Mouse (Mus musculus) urinary bladder, adult 18-20 months (tissue): Measurements from ENCODE around the gene Zfp553.

Experiments used
- DNase-seq, 2 experiments: peaks; one replicate each; pipeline ENCODE4 v3.0.0; 2022; ENCODE audit warnings: low spot score in 2 of 2, mixed read lengths in 2 of 2

Zfp553 gene

GRCm38 (mm10) chr7:127211014-127211745 is 21.7 kb upstream of the Zfp553 start:
- DNase-seq, result no peak

- no peak for DNase-seq
These were observed 20.2 kb upstream of the Zfp553 start for GRCm38 (mm10) chr7:127212432-127213250.

DNA sequence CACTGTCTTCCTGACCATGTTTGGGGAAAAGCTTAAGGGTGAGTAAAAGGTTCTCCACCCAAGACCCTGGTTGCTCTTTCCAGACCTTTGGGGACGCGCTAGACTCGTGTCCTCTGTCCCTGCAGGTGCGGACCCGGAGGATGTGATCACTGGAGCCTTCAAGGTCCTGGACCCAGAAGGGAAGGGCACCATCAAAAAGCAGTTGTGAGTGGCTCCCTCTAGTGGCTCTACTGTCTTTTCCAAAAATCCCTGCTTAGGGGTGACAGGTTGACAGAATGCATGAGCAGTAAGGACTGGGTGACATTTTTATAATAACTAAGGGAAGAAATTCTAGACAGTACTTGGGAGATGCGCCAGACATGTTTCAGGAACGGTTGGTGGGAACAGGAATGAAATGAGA is 19.4 kb upstream of the Zfp553 start:
- DNase-seq, result no peak

- no peak for DNase-seq
These were observed 18.9 kb upstream of the Zfp553 start for GRCm38 (mm10) chr7:127213930-127214329.

DNA sequence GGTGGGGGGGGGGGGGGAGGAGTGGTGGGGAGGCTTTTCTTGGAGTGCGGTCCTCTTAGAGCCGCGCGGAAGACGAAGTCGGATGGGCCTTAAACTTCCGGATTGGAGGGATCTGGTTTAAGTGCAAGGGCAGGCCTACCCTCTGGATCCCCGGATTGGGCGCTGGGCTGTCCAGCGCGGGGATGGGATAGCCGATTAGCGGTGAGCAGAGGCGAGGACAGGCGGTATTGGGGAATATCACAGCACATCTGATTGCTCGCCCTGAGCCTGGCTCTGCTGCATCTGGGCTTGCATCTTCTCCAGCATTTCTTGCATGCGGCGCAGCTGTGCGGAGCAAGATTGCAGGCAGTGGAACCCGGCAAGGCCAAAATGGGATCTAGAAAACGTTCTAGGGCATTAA is 18.3 kb upstream of the Zfp553 start:
- DNase-seq, result no peak

DNA sequence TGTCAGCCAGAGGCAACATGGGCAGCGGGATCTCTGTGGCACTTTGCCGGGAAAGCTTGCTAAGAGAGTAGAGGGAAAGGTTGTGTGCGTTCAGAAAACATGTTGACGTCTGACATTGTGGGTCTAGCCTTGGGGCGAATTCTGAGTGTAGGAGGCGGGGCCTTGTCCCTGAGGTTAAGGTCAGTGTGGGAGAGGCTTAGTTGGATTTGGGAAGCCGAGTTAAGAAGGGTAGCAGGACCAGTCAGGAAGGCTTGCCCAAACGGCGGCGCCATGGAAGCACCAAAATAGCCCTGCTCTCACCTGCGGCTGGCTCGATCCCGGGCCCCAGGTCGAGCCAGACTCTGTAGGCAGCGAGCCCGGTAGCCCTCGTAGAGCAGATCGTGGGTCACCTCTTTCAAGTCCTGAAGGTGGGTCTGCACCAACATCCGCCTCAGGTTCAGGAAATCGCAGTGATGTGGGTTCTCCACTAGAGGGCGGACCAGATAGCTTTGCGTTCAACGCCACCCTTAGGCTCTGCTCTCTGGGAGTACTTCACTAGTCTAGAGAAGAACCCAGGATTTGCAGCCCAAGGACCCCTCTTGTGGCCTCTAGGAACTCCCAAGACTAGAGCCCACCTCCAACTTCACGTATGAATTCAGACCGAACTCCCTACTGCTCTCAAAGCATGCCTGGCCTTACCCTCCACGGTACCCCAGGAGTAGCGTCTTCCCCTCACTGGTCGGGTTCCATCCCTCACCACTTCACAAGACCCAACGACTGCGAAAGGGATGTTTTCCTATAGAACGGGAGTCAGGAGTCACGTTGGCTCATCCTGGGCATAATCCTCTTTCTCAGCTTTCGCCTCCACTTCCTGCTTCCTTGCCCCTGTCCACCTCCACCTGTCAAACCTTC is 17.6 kb upstream of the Zfp553 start:
- DNase-seq, result peak in 1 of 2 experiments; percentile 45

- DNase-seq, result no peak
These were observed 16.6 kb upstream of the Zfp553 start for GRCm38 (mm10) chr7:127216307-127216706.

GRCm38 (mm10) chr7:127217475-127217874 is 15.4 kb upstream of the Zfp553 start:
- no peak for DNase-seq

GRCm38 (mm10) chr7:127217901-127218642 is 14.8 kb upstream of the Zfp553 start:
- no peak for DNase-seq

DNA sequence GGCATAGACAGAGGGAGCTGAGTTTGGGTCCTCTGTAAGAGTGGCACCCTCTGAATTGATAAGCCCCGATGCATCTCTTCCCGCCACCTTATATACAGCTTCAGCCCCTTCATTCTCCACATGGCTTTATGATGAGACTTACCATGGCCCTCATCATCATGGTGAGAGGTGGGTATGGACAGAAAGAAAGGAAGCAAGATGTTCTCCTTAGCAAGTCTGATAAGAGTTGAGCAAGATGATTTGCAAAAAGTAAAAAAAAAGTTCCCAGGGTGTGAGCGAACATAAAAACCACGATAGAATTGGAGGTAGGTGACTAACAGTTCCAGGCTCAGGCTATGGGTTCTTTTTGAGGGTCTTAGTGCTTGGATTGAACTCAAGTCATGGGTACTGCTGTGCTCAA is 14.2 kb upstream of the Zfp553 start:
- DNase-seq, result no peak

DNA sequence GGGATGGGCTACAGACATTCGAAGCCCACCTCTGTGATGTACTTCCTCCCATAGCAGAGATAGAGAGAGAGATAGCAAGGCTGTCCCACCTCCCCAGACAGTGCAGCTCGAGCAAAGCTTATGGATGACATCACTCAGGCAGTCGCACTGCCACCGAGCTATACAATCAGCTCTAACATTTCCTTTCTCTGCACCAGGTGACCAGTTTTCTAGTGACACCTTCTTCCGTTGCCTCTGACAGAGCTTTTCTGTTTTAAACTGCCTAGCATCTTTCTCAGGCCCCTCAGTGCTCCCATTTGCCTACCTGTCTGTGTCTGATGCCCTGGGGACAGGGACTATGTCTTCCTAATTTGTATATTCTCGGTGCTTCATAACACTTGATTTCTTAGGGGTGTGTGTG is 12.4 kb upstream of the Zfp553 start:
- no peak for DNase-seq

GRCm38 (mm10) chr7:127223106-127223505 is 9.8 kb upstream of the Zfp553 start:
- no peak for DNase-seq

- DNase-seq, result no peak
These were observed 9.1 kb upstream of the Zfp553 start for GRCm38 (mm10) chr7:127223515-127224478.

DNA sequence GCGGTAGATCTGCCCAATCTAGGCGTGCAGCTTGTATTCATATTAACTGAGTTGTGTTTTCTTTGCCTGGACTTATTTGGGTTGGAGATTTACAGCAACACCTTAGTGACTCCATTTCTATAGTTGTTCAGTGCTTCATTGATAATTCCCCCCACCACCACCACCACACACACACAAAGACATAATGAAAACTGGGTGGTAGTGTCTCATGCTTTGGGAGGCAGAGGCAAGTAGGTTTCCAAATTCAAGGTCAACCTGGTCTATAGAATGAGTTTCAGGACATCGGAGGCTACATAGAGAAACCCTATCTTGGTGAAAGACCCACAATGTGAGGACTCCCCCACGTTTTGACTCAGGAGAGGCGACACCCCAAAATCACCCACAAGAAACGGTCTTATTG is 8.2 kb upstream of the Zfp553 start:
- no peak for DNase-seq

DNA sequence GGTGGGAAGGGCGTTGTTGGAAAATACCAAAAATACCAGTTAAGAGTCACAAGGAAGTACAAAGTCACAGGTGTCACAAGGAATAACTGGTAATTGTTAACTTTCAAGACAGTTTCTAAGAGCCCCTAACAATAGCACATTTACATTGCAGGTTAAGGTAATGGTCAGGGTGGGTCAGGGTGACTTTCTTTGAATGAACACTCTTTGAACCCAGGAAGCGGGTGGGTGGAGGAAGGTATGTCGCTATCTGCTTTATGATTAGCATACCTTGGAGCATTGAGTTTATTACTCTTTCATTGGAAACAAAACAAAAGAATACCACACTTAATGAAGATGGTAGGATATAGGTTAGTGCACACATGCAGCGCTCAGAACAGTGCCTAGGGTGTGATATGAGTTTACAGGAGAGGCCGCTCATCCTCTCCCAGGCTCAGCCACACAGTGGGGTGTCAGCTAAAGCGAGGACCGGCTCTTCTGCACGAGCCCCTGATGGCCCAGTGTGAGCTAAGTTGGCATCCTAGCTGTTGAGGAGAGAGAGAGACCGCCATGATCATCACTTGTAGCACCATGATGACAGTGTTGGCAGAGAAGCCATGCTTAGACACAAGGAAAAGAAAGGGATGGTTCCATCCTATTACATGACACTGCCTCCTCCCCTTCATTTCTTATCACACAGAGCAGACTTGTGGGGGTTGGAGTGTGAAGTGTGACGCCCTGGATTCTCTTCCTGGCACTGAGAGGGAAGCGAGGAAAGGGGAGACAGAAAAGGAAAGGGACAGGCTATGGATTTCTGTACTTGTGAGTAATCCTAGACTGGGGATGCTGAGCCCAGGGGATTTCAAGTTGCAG is 7.5 kb upstream of the Zfp553 start:
- no peak for DNase-seq

DNA sequence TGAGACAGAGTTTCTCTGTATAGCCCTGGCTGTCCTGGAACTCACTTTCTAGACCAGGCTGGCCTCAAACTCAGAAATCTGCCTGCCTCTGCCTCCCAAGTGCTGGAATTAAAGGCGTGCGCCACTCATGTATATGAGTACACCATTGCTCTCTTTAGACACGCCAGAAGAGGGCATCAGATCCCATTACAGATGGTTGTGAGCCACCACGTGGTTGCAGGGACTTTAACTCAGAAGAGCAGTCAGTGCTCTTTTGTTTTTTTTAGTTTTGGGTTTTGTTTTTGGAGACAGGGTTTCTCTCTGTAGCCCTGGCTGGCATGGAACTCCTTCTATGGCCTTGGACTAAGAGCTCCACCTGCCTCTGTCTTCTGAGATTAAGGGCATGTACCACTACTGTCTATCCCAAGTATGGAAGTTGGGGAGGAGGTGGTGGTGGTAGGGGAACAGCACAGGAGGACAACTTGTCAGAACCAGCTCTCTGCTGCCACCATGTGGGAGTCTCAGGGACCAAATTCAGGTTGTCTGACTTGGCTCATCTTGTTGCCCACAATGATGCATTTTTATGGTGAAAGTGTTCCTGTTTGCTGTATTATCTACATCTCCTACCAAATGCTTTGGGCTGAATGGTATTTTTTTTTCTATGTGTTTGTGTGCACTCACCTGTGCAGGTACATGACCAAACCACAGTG is 4.1 kb upstream of the Zfp553 start:
- peak in 1 of 2 experiments; percentile 65 for DNase-seq

DNA sequence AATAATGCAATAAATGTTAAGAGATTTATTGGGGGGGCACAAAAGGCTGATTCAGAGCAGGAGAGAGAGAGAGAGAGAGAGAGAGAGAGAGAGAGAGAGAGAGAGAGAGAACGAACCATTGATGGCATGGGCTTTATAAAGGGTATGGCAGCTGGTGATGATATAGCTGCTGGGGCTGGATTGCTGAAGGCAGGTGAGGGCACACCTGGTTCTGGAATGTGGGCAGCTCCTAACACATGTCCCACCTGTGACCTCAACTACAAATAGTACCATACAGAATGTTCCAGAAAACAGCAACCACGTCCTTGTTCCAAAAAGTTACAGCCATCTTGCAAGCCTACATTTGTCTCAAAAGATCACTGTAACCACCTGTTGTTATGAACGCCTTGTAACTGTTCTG is 1.5 kb upstream of the Zfp553 start:
- no peak for DNase-seq

- DNase-seq, result no peak
These were observed 837 bp upstream of the Zfp553 start for GRCm38 (mm10) chr7:127231826-127232621.
